ENCODE assay signal across 8 mouse cellular contexts in genomic region chr16:34967120-34967800, GRCm38 (mm10). TPM values are rescaled to one million over a fixed set of nuclear protein-coding genes. Genes with fewer than 3 reads are reported as not detected.
DNase-seq lines count a peak whose midpoint lies in the region; ATAC-seq and TF ChIP-seq lines count a peak whose summit lies in the region.

No protein-coding gene starts in this region.

- TF ChIP-seq EP300 in heart, postnatal 0 days (IDR thresholded peaks at IDR 0.05; ENCODE audit: low read depth), result peak; percentile 39; the same call in 1 of the 2 replicates

- H3K4me2 ChIP-seq in forebrain, embryonic 14.5 days (ENCODE audit: low read length), result no peak overlapping the region
- no peak overlapping the region for H3K4me2 ChIP-seq in heart, postnatal 0 days (ENCODE audit: low read depth, low read length)
- no peak overlapping the region for H3K4me2 ChIP-seq in liver, embryonic 12.5 days
- no peak overlapping the region for H3K4me2 ChIP-seq in neural tube, embryonic 15.5 days

- peak; percentile 93 for DNase-seq in forebrain, embryonic 14.5 days (ENCODE audit: low spot score)
- DNase-seq in heart, postnatal 0 days (ENCODE audit: low spot score), result peak; percentile 91
- peak; percentile 81 to 84 for DNase-seq in kidney, postnatal 36 days

- ATAC-seq in cerebellum, adult (ENCODE audit: insufficient number of reproducible peaks, low FRiP score, low TSS enrichment), result peak; percentile 83; the same call in 1 of the 2 replicates
- ATAC-seq in forebrain, embryonic 14.5 days, result peak; percentile 95
- peak; percentile 93 for ATAC-seq in heart, postnatal 0 days (ENCODE audit: insufficient read depth, low read depth)
- ATAC-seq in liver, embryonic 12.5 days, result 0 out of 2 replicates have a peak, but pooled peaks have one; percentile 54
- ATAC-seq in neural tube, embryonic 15.5 days (ENCODE audit: low FRiP score), result peak; percentile 96
- no peak for ATAC-seq in CD4-positive, CD25-positive, alpha-beta regulatory T cell, adult 4 months

- TF ChIP-seq CTCF in E14TG2a.4 (conservative IDR thresholded peaks at IDR 0.05; ENCODE audit: low read length), result peak; percentile 60
- TF ChIP-seq CTCF in heart, postnatal 0 days (IDR thresholded peaks at IDR 0.05; ENCODE audit: low read depth), result peak; percentile 96

- WGBS in forebrain, embryonic 14.5 days, result 55% methylated on average over 10 of the region's 10 CpGs
- 55% methylated on average over 10 of the region's 10 CpGs for whole genome bisulfite sequencing in heart, postnatal 0 days
- WGBS in liver, embryonic 12.5 days (ENCODE audit: insufficient replicate concordance), result 54% methylated on average over 10 of the region's 10 CpGs
- WGBS in neural tube, embryonic 15.5 days, result 51% methylated on average over 10 of the region's 10 CpGs

- no peak overlapping the region for H3K9ac ChIP-seq in forebrain, embryonic 14.5 days (ENCODE audit: low read length)
- no peak overlapping the region for H3K9ac ChIP-seq in heart, postnatal 0 days (replicated peaks; ENCODE audit: low read depth, low read length)
- no peak overlapping the region for H3K9ac ChIP-seq in liver, embryonic 12.5 days
- H3K9ac ChIP-seq in neural tube, embryonic 15.5 days (replicated peaks), result no peak overlapping the region

- no peak overlapping the region for H3K4me3 ChIP-seq in E14TG2a.4 (replicated peaks; ENCODE audit: low read length)
- no peak overlapping the region for H3K4me3 ChIP-seq in forebrain, embryonic 14.5 days (ENCODE audit: low read depth, low read length)
- H3K4me3 ChIP-seq in heart, postnatal 0 days (ENCODE audit: low read depth, low read length), result no peak overlapping the region
- H3K4me3 ChIP-seq in liver, embryonic 12.5 days, result no peak overlapping the region
- H3K4me3 ChIP-seq in neural tube, embryonic 15.5 days (replicated peaks), result no peak overlapping the region

- peaks cover 16% of the 10 kb centered on the region for H3K27me3 ChIP-seq in E14TG2a.4 (ENCODE audit: insufficient read depth, low read length)
- H3K27me3 ChIP-seq in forebrain, embryonic 14.5 days (replicated peaks; ENCODE audit: control insufficient read depth, insufficient read depth, low read length), result no peaks in the 10 kb centered on the region
- no peaks in the 10 kb centered on the region for H3K27me3 ChIP-seq in heart, postnatal 0 days (ENCODE audit: control insufficient read depth, insufficient read depth, low read length)
- no peaks in the 10 kb centered on the region for H3K27me3 ChIP-seq in liver, embryonic 12.5 days (replicated peaks)
- no peaks in the 10 kb centered on the region for H3K27me3 ChIP-seq in neural tube, embryonic 15.5 days (replicated peaks)

- H3K27ac ChIP-seq in forebrain, embryonic 14.5 days (ENCODE audit: low read depth, low read length), result no peak overlapping the region
- H3K27ac ChIP-seq in heart, postnatal 0 days (ENCODE audit: low read depth), result 0 out of 2 replicates have a peak overlapping the region, but pooled peaks have one; percentile 6
- no peak overlapping the region; the same call in 1 of the 2 replicates for H3K27ac ChIP-seq in liver, embryonic 12.5 days
- H3K27ac ChIP-seq in neural tube, embryonic 15.5 days (replicated peaks), result 0 out of 2 replicates have a peak overlapping the region, but pooled peaks have one; percentile 28

- no peaks in the 10 kb centered on the region for H3K36me3 ChIP-seq in E14TG2a.4 (ENCODE audit: insufficient read depth, low read length)
- no peaks in the 10 kb centered on the region for H3K36me3 ChIP-seq in forebrain, embryonic 14.5 days (ENCODE audit: control insufficient read depth, insufficient read depth, low read length)
- H3K36me3 ChIP-seq in heart, postnatal 0 days (replicated peaks; ENCODE audit: control insufficient read depth, insufficient read depth, low read length), result 0 out of 2 replicates have a peak, but pooled peaks cover 4% of the 10 kb centered on the region
- H3K36me3 ChIP-seq in liver, embryonic 12.5 days, result no peaks in the 10 kb centered on the region; the same call in 1 of the 2 replicates
- no peaks in the 10 kb centered on the region for H3K36me3 ChIP-seq in neural tube, embryonic 15.5 days

- no peaks in the 10 kb centered on the region for H3K9me3 ChIP-seq in E14TG2a.4 (ENCODE audit: low read length)
- no peaks in the 10 kb centered on the region for H3K9me3 ChIP-seq in forebrain, embryonic 14.5 days (replicated peaks; ENCODE audit: control insufficient read depth, low read length)
- no peaks in the 10 kb centered on the region for H3K9me3 ChIP-seq in heart, postnatal 0 days (replicated peaks; ENCODE audit: control insufficient read depth, low read length)
- no peaks in the 10 kb centered on the region for H3K9me3 ChIP-seq in liver, embryonic 12.5 days (replicated peaks)
- H3K9me3 ChIP-seq in neural tube, embryonic 15.5 days (replicated peaks), result no peaks in the 10 kb centered on the region

- peaks cover 11% of the 10 kb centered on the region for H3K4me1 ChIP-seq in E14TG2a.4 (replicated peaks; ENCODE audit: low read depth, low read length)
- H3K4me1 ChIP-seq in forebrain, embryonic 14.5 days (ENCODE audit: control insufficient read depth, insufficient read depth, low read length), result no peaks in the 10 kb centered on the region
- H3K4me1 ChIP-seq in heart, postnatal 0 days (ENCODE audit: control insufficient read depth, insufficient read depth), result peaks cover 13% of the 10 kb centered on the region
- H3K4me1 ChIP-seq in liver, embryonic 12.5 days, result peaks cover 2% of the 10 kb centered on the region; the same call in 1 of the 2 replicates
- peaks cover 6% of the 10 kb centered on the region for H3K4me1 ChIP-seq in neural tube, embryonic 15.5 days

RNA-seq across cellular contexts. Expression of gene Hacd2, which starts 55.0 kb away (rescaled TPM):
- polyA plus RNA-seq in forebrain, embryonic 14.5 days (2014; fragmentation: Nextera tagmentation; extraction: Ambion mirVana), result 19.8 and 32.1 TPM in 2 replicates
- 2.6 and 6.1 TPM in 2 replicates for total RNA-seq in heart, postnatal 0 days (2014; rRNA removed; ENCODE audit: low replicate concordance)
- 34.1 and 34.2 TPM in 2 replicates for polyA plus RNA-seq in heart, postnatal 0 days (2015; fragmentation: Nextera tagmentation; extraction: Ambion mirVana)
- 81.7 and 82.9 TPM in 2 replicates for polyA plus RNA-seq in liver, embryonic 12.5 days (2016; fragmentation: Nextera tagmentation; extraction: Ambion mirVana)
- 49.1 and 55.2 TPM in 2 replicates for polyA plus RNA-seq in neural tube, embryonic 15.5 days (2015; fragmentation: Nextera tagmentation; extraction: Ambion mirVana)
- 10 to 100 TPM; 11.9 to 13.4 TPM for polyA plus RNA-seq in CD4-positive, CD25-positive, alpha-beta regulatory T cell, adult 4 months (2017; shearing (Covaris generic))

Comparison
In these comparisons a context has a peak if more than half of its experiments do, and no peak if none do; other contexts are left out.
1. H3K27ac ChIP-seq: peak in heart, postnatal 0 days (single experiment) and neural tube, embryonic 15.5 days (single experiment); none in forebrain, embryonic 14.5 days (single experiment) and liver, embryonic 12.5 days (single experiment).
2. Peak in every context shown above with its lines, with median percentiles within 50 percentile points of each other: DNase-seq.